Mouse (Mus musculus): ENCODE results near the gene Ss18l1. TPM values are rescaled to one million over a fixed set of nuclear protein-coding genes. Genes with fewer than 3 reads are reported as not detected.

Gene Ss18l1
- polyA plus RNA-seq, 1 experiment from 2014 or later: 3.2 TPM

DNA sequence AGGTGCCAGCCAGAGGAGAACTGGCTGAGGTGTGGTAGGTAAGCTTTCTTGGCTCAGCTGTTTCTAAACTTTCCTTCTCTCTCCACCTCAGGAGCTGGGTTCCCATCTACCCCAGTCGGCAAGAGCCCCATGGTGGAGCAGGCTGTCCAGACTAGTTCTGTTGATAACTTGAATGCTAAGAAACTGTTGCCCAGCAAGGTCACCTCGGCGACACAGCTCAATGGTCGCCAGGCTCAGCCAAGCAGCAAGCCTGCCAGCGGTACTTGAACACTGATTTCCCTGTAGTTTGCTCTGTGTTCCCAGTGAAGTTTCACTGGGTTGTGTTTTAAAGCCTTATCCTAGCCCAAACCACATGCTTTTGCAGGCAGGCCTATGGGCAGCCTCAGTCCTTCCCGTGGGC lies 11.0 kb upstream of the Ss18l1 start:
- Histone ChIP-seq H3K9ac (ENCODE audit: low read length) (no peak overlapping the region), H3K4me3 (ENCODE audit: low read length) (no peak overlapping the region), H3K4me1 (ENCODE audit: control insufficient read depth, insufficient read depth, low read length) (peaks cover 28% of the 10 kb centered on the region), H3K27me3 (ENCODE audit: control insufficient read depth, insufficient read depth, low read length) (no peaks in the 10 kb centered on the region), H3K36me3 (ENCODE audit: control insufficient read depth, insufficient read depth) (peaks cover 58% of the 10 kb centered on the region), H3K27ac (ENCODE audit: low read length) (no peak overlapping the region), H3K9me3 (replicated peaks; ENCODE audit: control insufficient read depth, low read length) (no peaks in the 10 kb centered on the region), H3K4me2 (ENCODE audit: low read depth, low read length) (no peak overlapping the region)
- 76% methylated on average over 6 of the region's 6 CpGs for WGBS
- no peak for ATAC-seq (replicated peaks; ENCODE audit: extremely low read depth, insufficient read depth, low FRiP score)

DNA sequence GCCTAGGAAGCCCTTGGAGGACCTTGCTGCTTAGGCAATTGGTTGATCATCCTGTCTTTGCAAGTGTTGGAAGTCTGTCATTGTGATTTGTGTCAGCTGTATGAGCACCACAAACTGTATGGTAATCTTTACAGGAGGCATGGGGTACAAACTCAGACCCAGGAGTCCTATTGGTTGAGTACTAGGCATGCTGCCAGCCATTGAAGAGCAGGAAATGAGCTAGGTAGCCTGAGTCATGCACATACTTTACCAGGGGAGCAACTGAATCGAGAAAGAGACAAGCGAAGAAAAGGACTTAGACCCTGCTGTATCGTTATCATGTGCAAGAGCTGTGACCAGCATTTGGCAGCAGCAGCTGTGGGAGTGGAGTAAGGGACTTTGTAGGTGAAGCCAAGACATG lies 9.4 kb upstream of the Ss18l1 start:
- WGBS: 39% methylated on average over 3 of the region's 3 CpGs
- H3K4me2 ChIP-seq (ENCODE audit: low read depth, low read length): no peak overlapping the region
- peaks cover 12% of the 10 kb centered on the region for H3K4me1 ChIP-seq (ENCODE audit: control insufficient read depth, insufficient read depth, low read length)
- H3K27ac ChIP-seq (ENCODE audit: low read length): no peak overlapping the region
- no peak overlapping the region for H3K4me3 ChIP-seq (ENCODE audit: low read length)
- no peak overlapping the region for H3K9ac ChIP-seq (ENCODE audit: low read length)
- H3K9me3 ChIP-seq (replicated peaks; ENCODE audit: control insufficient read depth, low read length): no peaks in the 10 kb centered on the region
- no peaks in the 10 kb centered on the region for H3K27me3 ChIP-seq (ENCODE audit: control insufficient read depth, insufficient read depth, low read length)
- peaks cover 71% of the 10 kb centered on the region for H3K36me3 ChIP-seq (ENCODE audit: control insufficient read depth, insufficient read depth)
- ATAC-seq (replicated peaks; ENCODE audit: extremely low read depth, insufficient read depth, low FRiP score): no peak

DNA sequence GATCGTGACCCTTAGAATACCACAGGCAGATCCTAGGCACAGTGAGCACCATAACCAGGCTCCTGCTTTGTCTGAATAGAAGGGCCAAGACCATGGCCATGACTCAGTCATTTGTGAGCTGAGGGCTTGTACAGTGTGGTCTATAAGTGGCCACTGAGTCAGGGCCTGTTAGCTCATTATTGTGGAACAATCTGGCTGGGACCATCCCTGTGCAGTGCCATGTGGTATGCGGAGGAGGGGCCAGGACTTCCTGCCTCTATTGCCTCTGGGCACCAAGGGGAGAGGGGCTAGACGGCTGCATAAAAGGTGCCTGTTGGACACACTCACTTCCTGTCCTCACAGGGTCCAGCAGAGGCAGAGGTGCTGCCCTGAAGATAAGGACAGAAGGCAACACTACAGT lies 8.4 kb upstream of the Ss18l1 start:
- peaks cover 77% of the 10 kb centered on the region for H3K36me3 ChIP-seq (ENCODE audit: control insufficient read depth, insufficient read depth)
- no peak overlapping the region for H3K27ac ChIP-seq (ENCODE audit: low read length)
- H3K4me2 ChIP-seq (ENCODE audit: low read depth, low read length): no peak overlapping the region
- no peak overlapping the region for H3K4me3 ChIP-seq (ENCODE audit: low read length)
- WGBS: 49% methylated on average over 3 of the region's 3 CpGs
- no peak overlapping the region for H3K9ac ChIP-seq (ENCODE audit: low read length)
- ATAC-seq (replicated peaks; ENCODE audit: extremely low read depth, insufficient read depth, low FRiP score): no peak
- peaks cover 5% of the 10 kb centered on the region; the same call in 1 of the 2 replicates for H3K4me1 ChIP-seq (ENCODE audit: control insufficient read depth, insufficient read depth, low read length)
- H3K27me3 ChIP-seq (ENCODE audit: control insufficient read depth, insufficient read depth, low read length): no peaks in the 10 kb centered on the region
- H3K9me3 ChIP-seq (replicated peaks; ENCODE audit: control insufficient read depth, low read length): no peaks in the 10 kb centered on the region

DNA sequence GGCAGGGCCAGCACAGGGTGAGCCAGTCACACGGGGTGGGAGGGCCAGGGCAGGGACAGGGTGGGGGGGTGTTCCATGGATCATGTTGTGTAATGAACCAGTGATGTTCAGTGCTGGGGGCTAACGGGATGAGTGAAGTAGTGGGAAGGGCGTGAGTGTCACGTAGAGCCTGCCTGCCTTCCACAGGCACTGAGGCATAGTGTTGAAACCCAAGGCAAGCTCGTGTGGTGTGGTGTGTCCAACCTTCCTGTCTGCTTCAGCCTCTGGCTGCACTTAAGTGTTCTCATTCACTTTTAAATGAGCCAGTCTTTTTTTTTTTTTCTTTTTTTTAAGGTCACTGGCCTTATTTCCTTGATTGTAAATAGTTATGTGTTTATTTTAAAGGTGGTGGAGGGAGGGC lies 7.6 kb upstream of the Ss18l1 start:
- no peak overlapping the region for H3K4me3 ChIP-seq (ENCODE audit: low read length)
- ATAC-seq (replicated peaks; ENCODE audit: extremely low read depth, insufficient read depth, low FRiP score): no peak
- H3K4me2 ChIP-seq (ENCODE audit: low read depth, low read length): no peak overlapping the region
- no peak overlapping the region for H3K27ac ChIP-seq (ENCODE audit: low read length)
- WGBS: 56% methylated on average over 5 of the region's 5 CpGs
- peaks cover 74% of the 10 kb centered on the region for H3K36me3 ChIP-seq (ENCODE audit: control insufficient read depth, insufficient read depth)
- H3K4me1 ChIP-seq (ENCODE audit: control insufficient read depth, insufficient read depth, low read length): peaks cover 5% of the 10 kb centered on the region; the same call in 1 of the 2 replicates
- no peak overlapping the region for H3K9ac ChIP-seq (ENCODE audit: low read length)
- H3K9me3 ChIP-seq (replicated peaks; ENCODE audit: control insufficient read depth, low read length): no peaks in the 10 kb centered on the region
- H3K27me3 ChIP-seq (ENCODE audit: control insufficient read depth, insufficient read depth, low read length): no peaks in the 10 kb centered on the region

DNA sequence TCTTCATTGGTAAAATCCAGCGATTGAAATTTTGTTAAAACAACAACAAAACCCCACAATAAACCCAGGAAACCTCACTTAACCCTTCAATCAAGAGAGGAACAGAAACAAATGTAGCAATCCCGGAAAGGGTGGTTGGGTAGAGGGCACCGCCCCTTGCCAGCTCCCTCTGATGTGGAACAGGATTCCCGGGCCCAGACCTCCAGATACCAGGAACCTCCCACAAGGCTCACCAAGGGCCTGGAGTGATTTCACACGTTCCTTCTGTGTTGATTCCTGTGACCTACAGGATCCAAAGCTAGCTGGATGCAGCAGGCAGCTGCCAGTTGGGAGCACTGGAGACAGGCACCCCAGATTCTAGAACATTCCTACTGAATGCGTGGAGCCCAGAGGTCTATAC lies 1.9 kb upstream of the Ss18l1 start:
- H3K36me3 ChIP-seq (ENCODE audit: control insufficient read depth, insufficient read depth): peaks cover 32% of the 10 kb centered on the region
- ATAC-seq (replicated peaks; ENCODE audit: extremely low read depth, insufficient read depth, low FRiP score): no peak
- peaks cover 23% of the 10 kb centered on the region for H3K4me1 ChIP-seq (ENCODE audit: control insufficient read depth, insufficient read depth, low read length)
- no peaks in the 10 kb centered on the region for H3K27me3 ChIP-seq (ENCODE audit: control insufficient read depth, insufficient read depth, low read length)
- WGBS: 43% methylated on average over 6 of the region's 6 CpGs
- no peak overlapping the region for H3K4me3 ChIP-seq (ENCODE audit: low read length)
- peak overlapping the region; percentile 23; the same call in 1 of the 2 replicates for H3K4me2 ChIP-seq (ENCODE audit: low read depth, low read length)
- H3K9me3 ChIP-seq (replicated peaks; ENCODE audit: control insufficient read depth, low read length): no peaks in the 10 kb centered on the region
- no peak overlapping the region; the same call in 1 of the 2 replicates for H3K9ac ChIP-seq (ENCODE audit: low read length)
- H3K27ac ChIP-seq (ENCODE audit: low read length): no peak overlapping the region

DNA sequence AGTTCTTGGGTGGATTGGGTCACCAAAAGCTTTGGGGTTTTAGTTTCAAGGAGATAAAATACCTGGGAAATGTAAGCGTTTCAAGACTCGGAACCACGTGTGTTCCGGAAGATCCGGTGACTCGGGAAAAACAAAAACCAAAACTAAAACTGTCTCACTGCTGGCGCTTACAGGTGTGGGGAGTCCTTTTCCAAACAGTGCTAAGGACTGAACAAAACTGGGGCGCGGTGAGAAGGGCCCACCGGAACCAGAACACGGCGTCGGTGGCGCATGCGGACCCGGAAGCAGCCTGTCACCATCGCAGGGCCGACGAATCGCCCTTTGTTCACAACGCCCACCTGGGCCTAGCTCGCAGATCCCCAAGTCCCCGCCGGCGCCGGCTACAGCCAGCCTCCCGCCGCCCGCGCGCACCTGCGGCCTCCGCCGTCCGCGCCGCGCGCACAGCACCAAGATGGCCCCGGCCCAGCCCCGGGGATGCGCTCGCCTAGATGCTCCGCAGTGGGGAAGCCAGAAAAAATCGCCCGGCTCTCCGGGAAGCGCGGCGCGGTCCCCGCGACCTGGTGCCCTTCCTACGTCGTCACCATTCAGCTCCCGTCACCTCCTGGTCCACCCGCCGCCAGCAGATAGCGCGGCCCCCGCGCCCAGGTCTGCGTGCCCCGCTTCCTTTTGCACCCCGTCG lies 593 bp upstream of the Ss18l1 start:
- WGBS: under 1% methylated on average over 66 of the region's 66 CpGs
- Histone ChIP-seq H3K27ac (ENCODE audit: low read length) (peak overlapping the region; percentile 92), H3K27me3 (ENCODE audit: control insufficient read depth, insufficient read depth, low read length) (no peaks in the 10 kb centered on the region), H3K4me2 (ENCODE audit: low read depth, low read length) (peak overlapping the region; percentile 79), H3K9me3 (replicated peaks; ENCODE audit: control insufficient read depth, low read length) (no peaks in the 10 kb centered on the region), H3K4me1 (ENCODE audit: control insufficient read depth, insufficient read depth, low read length) (peaks cover 23% of the 10 kb centered on the region), H3K36me3 (ENCODE audit: control insufficient read depth, insufficient read depth) (peaks cover 21% of the 10 kb centered on the region), H3K4me3 (ENCODE audit: low read length) (peak overlapping the region; percentile 97), H3K9ac (ENCODE audit: low read length) (peak overlapping the region; percentile 95)
- ATAC-seq (replicated peaks; ENCODE audit: extremely low read depth, insufficient read depth, low FRiP score): peak; percentile 34

DNA sequence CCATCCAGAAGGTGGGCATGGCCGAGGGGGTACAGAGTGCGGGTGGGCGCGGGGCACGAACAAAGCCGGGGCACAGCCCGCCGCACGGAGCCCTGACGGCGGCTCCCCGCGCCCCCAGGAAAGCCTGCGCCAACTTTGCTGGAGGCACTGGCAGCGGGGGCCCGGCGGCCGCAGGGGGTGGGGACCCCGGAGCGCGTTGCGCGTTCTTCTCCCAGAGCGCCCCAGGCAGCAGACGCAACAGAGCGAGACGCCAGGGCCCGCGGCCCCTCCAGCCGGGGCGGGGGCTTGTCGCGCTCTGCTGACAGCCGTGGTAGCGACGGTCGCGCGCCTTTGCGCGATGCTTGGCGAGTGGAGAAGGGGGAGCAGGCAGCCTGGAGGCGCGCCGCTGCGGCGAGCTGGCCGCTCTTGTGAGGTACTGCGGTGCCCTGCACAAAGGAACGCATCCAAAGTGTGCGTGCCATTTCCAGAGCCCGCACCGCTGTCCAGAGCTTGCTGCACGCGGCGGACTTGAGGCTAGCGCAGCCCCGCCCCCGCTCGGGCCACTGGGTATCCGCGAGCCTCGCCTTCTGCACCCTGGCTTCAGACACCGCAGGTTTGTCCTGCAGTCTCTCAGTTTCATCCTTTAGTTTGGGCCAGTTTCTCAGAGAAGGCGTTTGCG lies 678 bp downstream of the Ss18l1 start:
- Histone ChIP-seq H3K9ac (ENCODE audit: low read length) (peak overlapping the region; percentile 95), H3K36me3 (ENCODE audit: control insufficient read depth, insufficient read depth) (peaks cover 11% of the 10 kb centered on the region), H3K4me1 (ENCODE audit: control insufficient read depth, insufficient read depth, low read length) (peaks cover 23% of the 10 kb centered on the region), H3K4me2 (ENCODE audit: low read depth, low read length) (peak overlapping the region; percentile 80), H3K4me3 (ENCODE audit: low read length) (peak overlapping the region; percentile 97), H3K9me3 (replicated peaks; ENCODE audit: control insufficient read depth, low read length) (no peaks in the 10 kb centered on the region), H3K27ac (ENCODE audit: low read length) (peak overlapping the region; percentile 92), H3K27me3 (ENCODE audit: control insufficient read depth, insufficient read depth, low read length) (no peaks in the 10 kb centered on the region)
- under 1% methylated on average over 62 of the region's 66 CpGs for WGBS
- peak; percentile 59 for ATAC-seq (replicated peaks; ENCODE audit: extremely low read depth, insufficient read depth, low FRiP score)

DNA sequence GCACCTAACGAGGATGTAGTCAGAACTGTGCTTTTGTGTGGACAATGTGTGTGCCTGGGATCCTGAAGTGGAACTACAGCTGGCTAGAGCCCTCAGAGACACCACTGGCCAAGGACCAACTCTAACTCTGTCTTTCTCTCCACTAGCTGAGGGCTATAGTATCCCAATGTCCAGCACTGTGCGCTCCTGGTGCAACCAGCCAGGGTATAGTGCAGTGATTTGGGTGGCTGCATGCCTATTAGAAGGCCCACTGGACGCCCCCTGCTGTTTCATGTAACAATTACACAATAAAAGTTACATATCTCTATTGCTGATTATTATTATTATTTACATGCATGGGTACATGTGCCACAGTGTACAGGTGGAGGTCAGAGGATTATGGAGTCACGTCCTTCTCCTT lies 3.0 kb downstream of the Ss18l1 start:
- H3K9me3 ChIP-seq (replicated peaks; ENCODE audit: control insufficient read depth, low read length): no peaks in the 10 kb centered on the region
- H3K4me2 ChIP-seq (ENCODE audit: low read depth, low read length): no peak overlapping the region
- no peaks in the 10 kb centered on the region for H3K27me3 ChIP-seq (ENCODE audit: control insufficient read depth, insufficient read depth, low read length)
- WGBS: 44% methylated on average over 4 of the region's 4 CpGs
- no peak overlapping the region for H3K4me3 ChIP-seq (ENCODE audit: low read length)
- no peak overlapping the region for H3K9ac ChIP-seq (ENCODE audit: low read length)
- ATAC-seq (replicated peaks; ENCODE audit: extremely low read depth, insufficient read depth, low FRiP score): no peak
- H3K4me1 ChIP-seq (ENCODE audit: control insufficient read depth, insufficient read depth, low read length): peaks cover 20% of the 10 kb centered on the region
- no peaks in the 10 kb centered on the region for H3K36me3 ChIP-seq (ENCODE audit: control insufficient read depth, insufficient read depth)
- no peak overlapping the region for H3K27ac ChIP-seq (ENCODE audit: low read length)

DNA sequence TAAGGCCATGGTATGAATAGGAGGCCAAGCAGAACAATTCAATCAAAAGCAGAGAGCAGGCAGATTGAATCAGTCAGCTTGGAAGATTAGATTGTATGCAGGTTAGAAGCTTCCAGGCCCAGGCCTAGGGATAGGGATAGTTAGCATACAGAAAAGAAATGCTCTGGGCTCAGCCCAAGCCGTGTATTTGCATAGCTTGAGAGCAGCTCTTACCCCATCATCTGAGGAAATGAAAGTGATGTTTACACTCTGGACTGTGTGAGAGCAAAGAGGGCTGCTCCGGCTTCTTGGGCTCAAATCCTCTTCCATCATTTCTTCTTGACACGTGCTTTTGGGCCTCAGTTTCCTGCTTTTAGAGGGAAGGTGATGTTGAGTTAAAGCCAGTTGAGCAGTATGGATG lies 5.3 kb downstream of the Ss18l1 start:
- no peak overlapping the region for H3K9ac ChIP-seq (ENCODE audit: low read length)
- peaks cover 8% of the 10 kb centered on the region; the same call in 1 of the 2 replicates for H3K4me1 ChIP-seq (ENCODE audit: control insufficient read depth, insufficient read depth, low read length)
- H3K9me3 ChIP-seq (replicated peaks; ENCODE audit: control insufficient read depth, low read length): no peaks in the 10 kb centered on the region
- H3K4me2 ChIP-seq (ENCODE audit: low read depth, low read length): no peak overlapping the region
- ATAC-seq (replicated peaks; ENCODE audit: extremely low read depth, insufficient read depth, low FRiP score): no peak
- no peaks in the 10 kb centered on the region for H3K36me3 ChIP-seq (ENCODE audit: control insufficient read depth, insufficient read depth)
- no peaks in the 10 kb centered on the region for H3K27me3 ChIP-seq (ENCODE audit: control insufficient read depth, insufficient read depth, low read length)
- H3K4me3 ChIP-seq (ENCODE audit: low read length): no peak overlapping the region
- WGBS: 78% methylated on average over 3 of the region's 3 CpGs
- H3K27ac ChIP-seq (ENCODE audit: low read length): no peak overlapping the region

All from heart, embryonic 16.5 days (tissue).